Mouse (Mus musculus): Measurements from ENCODE around the gene Tet3.

Gene Tet3

GRCm38 (mm10) chr6:83459034-83459644 lies at the start of gene Tet3:
Tet3 (minus strand) TSS chr6:83459084.
- no peak for DNase-seq

GRCm38 (mm10) chr6:83507168-83507546 lies 48.3 kb upstream of the Tet3 start:
- DNase-seq: no peak

- peak; percentile 97 for DNase-seq
These were observed 47.6 kb upstream of the Tet3 start, which contains the start of gene Dguok for GRCm38 (mm10) chr6:83506258-83507167. Dguok (minus strand) TSS chr6:83506969.

- DNase-seq: no peak
These were observed 46.7 kb upstream of the Tet3 start for GRCm38 (mm10) chr6:83505554-83505953.

- no peak for DNase-seq
These were observed 44.5 kb upstream of the Tet3 start for GRCm38 (mm10) chr6:83503361-83503760.

- no peak for DNase-seq
These were observed 43.8 kb upstream of the Tet3 start for GRCm38 (mm10) chr6:83502656-83503055.

- no peak for DNase-seq
These were observed 42.8 kb upstream of the Tet3 start for GRCm38 (mm10) chr6:83501524-83502310.

GRCm38 (mm10) chr6:83500462-83500861 lies 41.6 kb upstream of the Tet3 start:
- DNase-seq: no peak

GRCm38 (mm10) chr6:83499078-83499477 lies 40.2 kb upstream of the Tet3 start:
- DNase-seq: no peak

GRCm38 (mm10) chr6:83496753-83497710 lies 38.1 kb upstream of the Tet3 start:
- no peak for DNase-seq

GRCm38 (mm10) chr6:83496009-83496752 lies 37.3 kb upstream of the Tet3 start:
- DNase-seq: no peak

GRCm38 (mm10) chr6:83490622-83491021 lies 31.7 kb upstream of the Tet3 start:
- no peak for DNase-seq

GRCm38 (mm10) chr6:83488200-83488599 lies 29.3 kb upstream of the Tet3 start:
- no peak for DNase-seq

GRCm38 (mm10) chr6:83487298-83487697 lies 28.4 kb upstream of the Tet3 start:
- DNase-seq: no peak

GRCm38 (mm10) chr6:83485854-83486253 lies 27.0 kb upstream of the Tet3 start:
- no peak for DNase-seq

- no peak for DNase-seq
These were observed 24.9 kb upstream of the Tet3 start for GRCm38 (mm10) chr6:83483776-83484175.

- DNase-seq: no peak
These were observed 23.7 kb upstream of the Tet3 start for GRCm38 (mm10) chr6:83482418-83483085.

GRCm38 (mm10) chr6:83480019-83480655 lies 21.3 kb upstream of the Tet3 start:
- no peak for DNase-seq

- DNase-seq: no peak
These were observed 20.3 kb upstream of the Tet3 start for GRCm38 (mm10) chr6:83479193-83479592.

GRCm38 (mm10) chr6:83478628-83479027 lies 19.7 kb upstream of the Tet3 start:
- no peak for DNase-seq
